Mouse (Mus musculus) intestine, postnatal 0 days (tissue): ENCODE results near the gene Ccdc153. TPM values are rescaled to one million over a fixed set of nuclear protein-coding genes. Genes with fewer than 3 reads are reported as not detected.

Experiments
- ATAC-seq: fragments of 200-750 bp; cut with Nextera tagmentation; 2 replicates; pipeline ENCODE4 v1.8.0; 2017; ENCODE audit warnings: mild to moderate bottlenecking, moderate TSS enrichment, moderate library complexity
- H3K27ac ChIP-seq: fragments of 300-500 bp; sonication (generic); 2 replicates; pipeline ENCODE4 v1.5.1; 2014; ENCODE audit warnings: mild to moderate bottlenecking, low read depth, low read length, moderate library complexity
- H3K27me3 ChIP-seq: fragments of 300-500 bp; sonication (generic); replicated peaks from 2 replicates; pipeline ENCODE4 v1.6.1; 2014; ENCODE audit warnings: low read length, mixed read lengths; ENCODE audit not compliant: control insufficient read depth, insufficient read depth
- H3K36me3 ChIP-seq: fragments of 300-500 bp; sonication (generic); 2 replicates; pipeline ENCODE4 v1.6.1; 2014; ENCODE audit warnings: mild to moderate bottlenecking, moderate library complexity; ENCODE audit not compliant: control insufficient read depth, insufficient read depth
- H3K4me1 ChIP-seq: fragments of 300-500 bp; sonication (generic); replicated peaks from 2 replicates; pipeline ENCODE4 v1.6.1; 2014; ENCODE audit warnings: antibody characterized with exemption, low read length, mixed read lengths; ENCODE audit not compliant: control insufficient read depth, insufficient read depth
- H3K4me2 ChIP-seq: fragments of 300-500 bp; sonication (generic); replicated peaks from 2 replicates; pipeline ENCODE4 v1.6.1; 2014; ENCODE audit warnings: low read depth, mild to moderate bottlenecking, moderate library complexity
- H3K4me3 ChIP-seq: fragments of 300-500 bp; sonication (generic); 2 replicates; pipeline ENCODE4 v1.5.1; 2014; ENCODE audit warnings: low read depth, low read length
- H3K9ac ChIP-seq: fragments of 300-500 bp; sonication (generic); 2 replicates; pipeline ENCODE4 v1.6.1; 2014; ENCODE audit warnings: mild to moderate bottlenecking, low read depth, low read length
- H3K9me3 ChIP-seq: fragments of 300-500 bp; sonication (generic); 2 replicates; pipeline ENCODE4 v1.6.1; 2016; ENCODE audit warnings: mixed run types; ENCODE audit not compliant: control insufficient read depth
- CTCF ChIP-seq: sonication (generic); IDR thresholded peaks from 2 replicates; pipeline ENCODE4 v1.5.1; 2016; ENCODE audit warnings: low read depth, mild to moderate bottlenecking, control low read depth, antibody characterized with exemption, moderate library complexity
- WGBS: fragments of 180-500 bp; shearing (Covaris S2); extraction: QIAGEN DNeasy Blood & Tissue Kit; methylation state at CpG from one replicate; pipeline ENCODE4 v1.1.7; 2014; 5-methylcytosine and 5-hydroxymethylcytosine counted together
- polyA plus RNA-seq: library from polyadenylated mRNA; unstranded; fragments of >200 nt; fragmentation: Nextera tagmentation; extraction: Ambion mirVana; gene quantifications from 2 replicates; pipeline ENCODE4 v1.2.1, GENCODE M21; 2015

The Ccdc153 gene
- polyA plus RNA-seq, 1 experiment from 2014 or later: not detected

GRCm38 (mm10) chr9:44268432-44268831 lies 28.0 kb downstream of the Ccdc153 start, which contains the start of gene Nlrx1:
Nlrx1 (minus strand) TSS chr9:44268599.
- no peaks in the 10 kb centered on the region for H3K27me3 ChIP-seq
- peak within 1 kb of the TSS; percentile 92 for H3K9ac ChIP-seq
- TF ChIP-seq CTCF: no peak
- 42% methylated on average over 6 of the region's 6 CpGs for WGBS
- H3K9me3 ChIP-seq: no peaks in the 10 kb centered on the region
- peak; percentile 42 for ATAC-seq
- no peaks in the 10 kb centered on the region; the same call in 1 of the 2 replicates for H3K36me3 ChIP-seq
- H3K4me1 ChIP-seq: no peaks in the 10 kb centered on the region
- peak within 1 kb of the TSS; percentile 57 for H3K4me3 ChIP-seq
- H3K27ac ChIP-seq: peak within 1 kb of the TSS; percentile 77
- H3K4me2 ChIP-seq: peak within 1 kb of the TSS; percentile 90

GRCm38 (mm10) chr9:44269077-44269476 lies 28.6 kb downstream of the Ccdc153 start:
- no peak overlapping the region for H3K9ac ChIP-seq
- H3K4me1 ChIP-seq: no peaks in the 10 kb centered on the region
- WGBS: 89% methylated on average over 3 of the region's 3 CpGs
- H3K9me3 ChIP-seq: no peaks in the 10 kb centered on the region
- no peak overlapping the region for H3K4me2 ChIP-seq
- no peaks in the 10 kb centered on the region for H3K27me3 ChIP-seq
- ATAC-seq: no peak
- H3K4me3 ChIP-seq: no peak overlapping the region
- H3K27ac ChIP-seq: no peak overlapping the region
- H3K36me3 ChIP-seq: no peaks in the 10 kb centered on the region
- TF ChIP-seq CTCF: peak; percentile 72

- Histone ChIP-seq H3K4me1 (no peaks in the 10 kb centered on the region), H3K27me3 (no peaks in the 10 kb centered on the region), H3K4me3 (no peak overlapping the region), H3K9ac (no peak overlapping the region), H3K27ac (no peak overlapping the region), H3K9me3 (no peaks in the 10 kb centered on the region), H3K4me2 (no peak overlapping the region), H3K36me3 (no peaks in the 10 kb centered on the region)
- WGBS: 86% methylated on average over 4 of the region's 4 CpGs
- ATAC-seq: no peak
- TF ChIP-seq CTCF: no peak
These were observed 29.5 kb downstream of the Ccdc153 start for GRCm38 (mm10) chr9:44269973-44270372.

- TF ChIP-seq CTCF: no peak
- H3K27me3 ChIP-seq: peaks cover 8% of the 10 kb centered on the region; the same call in 1 of the 2 replicates
- no peaks in the 10 kb centered on the region for H3K4me1 ChIP-seq
- ATAC-seq: no peak
- no peaks in the 10 kb centered on the region; the same call in 1 of the 2 replicates for H3K36me3 ChIP-seq
- H3K9me3 ChIP-seq: no peaks in the 10 kb centered on the region
- no peak overlapping the region for H3K4me2 ChIP-seq
- no peak overlapping the region for H3K4me3 ChIP-seq
- H3K9ac ChIP-seq: no peak overlapping the region
- WGBS: 55% methylated on average over 5 of the region's 5 CpGs
- H3K27ac ChIP-seq: no peak overlapping the region
These were observed 42.7 kb downstream of the Ccdc153 start for GRCm38 (mm10) chr9:44283183-44283582.

- H3K36me3 ChIP-seq: peaks cover 16% of the 10 kb centered on the region; the same call in 1 of the 2 replicates
- TF ChIP-seq CTCF: no peak
- no peak for ATAC-seq
- no peak overlapping the region for H3K4me2 ChIP-seq
- H3K4me3 ChIP-seq: no peak overlapping the region
- no peak overlapping the region for H3K9ac ChIP-seq
- 0 out of 2 replicates have a peak, but pooled peaks cover 7% of the 10 kb centered on the region for H3K4me1 ChIP-seq
- no peaks in the 10 kb centered on the region for H3K9me3 ChIP-seq
- no peak overlapping the region for H3K27ac ChIP-seq
- H3K27me3 ChIP-seq: peaks cover 8% of the 10 kb centered on the region; the same call in 1 of the 2 replicates
- 14% methylated on average over 5 of the region's 6 CpGs for WGBS
These were observed 45.9 kb downstream of the Ccdc153 start for GRCm38 (mm10) chr9:44286256-44286850.

GRCm38 (mm10) chr9:44287003-44287400 lies 46.5 kb downstream of the Ccdc153 start:
- Histone ChIP-seq H3K4me3 (peak overlapping the region; percentile 53), H3K9me3 (no peaks in the 10 kb centered on the region), H3K4me2 (peak overlapping the region; percentile 80), H3K27me3 (peaks cover 8% of the 10 kb centered on the region; the same call in 1 of the 2 replicates), H3K9ac (peak overlapping the region; percentile 54), H3K4me1 (0 out of 2 replicates have a peak, but pooled peaks cover 7% of the 10 kb centered on the region), H3K27ac (no peak overlapping the region), H3K36me3 (peaks cover 23% of the 10 kb centered on the region; the same call in 1 of the 2 replicates)
- ATAC-seq: no peak; the same call in 1 of the 2 replicates
- WGBS: 21% methylated on average over 11 of the region's 11 CpGs
- no peak for TF ChIP-seq CTCF
